ENCODE assay signal across 8 mouse cellular contexts in the genomic region with DNA sequence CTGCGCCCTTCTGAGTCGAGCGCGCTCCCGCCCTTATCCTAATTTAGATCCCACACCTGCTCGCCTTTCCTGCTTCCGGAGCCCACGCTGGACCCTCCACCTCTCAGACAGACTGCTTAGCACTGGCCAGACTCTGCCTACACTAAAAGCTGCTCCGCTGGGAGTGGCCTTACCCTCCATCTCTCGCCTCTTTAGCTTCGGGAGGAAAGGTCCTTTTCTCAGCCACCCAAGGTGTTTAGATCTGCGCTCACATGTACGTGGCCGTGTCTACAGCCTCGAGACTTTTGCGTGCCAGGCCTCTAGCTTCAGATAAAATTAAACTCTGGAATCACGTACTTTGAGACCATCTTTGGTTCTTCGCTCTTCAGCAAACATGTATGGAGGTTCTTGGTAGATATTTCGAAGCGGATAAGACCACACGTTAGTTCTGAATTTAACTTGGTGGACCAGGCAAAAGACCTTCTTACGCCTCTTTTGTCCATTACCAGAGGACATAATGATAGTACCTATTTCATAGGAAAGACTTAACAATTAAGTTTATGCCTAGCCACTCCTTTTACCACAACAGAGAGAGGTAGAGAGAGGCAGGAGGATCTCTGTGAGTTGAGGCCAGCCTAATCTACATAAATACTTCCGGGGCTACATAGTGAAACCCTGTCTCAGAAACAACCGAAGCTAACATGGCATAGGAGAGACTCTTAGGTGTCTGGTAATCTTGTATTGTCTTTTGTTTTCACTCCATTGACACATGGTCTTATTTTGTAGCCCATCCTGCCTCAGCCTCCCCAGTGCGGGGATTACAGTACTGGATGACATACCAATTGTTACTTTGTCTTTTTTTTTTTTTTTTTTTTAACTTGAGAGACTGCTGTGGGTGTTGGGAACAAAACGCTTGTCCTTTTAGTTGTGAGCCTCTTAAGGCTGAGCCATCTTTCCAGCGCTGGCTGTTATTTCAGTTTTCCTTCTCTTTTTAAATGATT. TPM values are rescaled to one million over a fixed set of nuclear protein-coding genes. Genes with fewer than 3 reads are reported as not detected.
DNase-seq lines count a peak whose midpoint lies in the region; ATAC-seq and TF ChIP-seq lines count a peak whose summit lies in the region.

No protein-coding gene starts in this region.

- no peak for DNase-seq in kidney, postnatal 10 days
- DNase-seq in T-cell, adult 2 months (ENCODE audit: low spot score), result peak; percentile 39
- DNase-seq in heart, postnatal 0 days (ENCODE audit: low spot score), result no peak
- peak; percentile 25 for DNase-seq in mesoderm, embryonic 11.5 days (ENCODE audit: low read depth, low spot score)
- DNase-seq in layer of hippocampus, adult 18-20 months (ENCODE audit: low spot score in 2 of 2), result no peak
- DNase-seq in urinary bladder, postnatal 10 days (ENCODE audit: low spot score), result no peak

- TF ChIP-seq CTCF in heart, postnatal 0 days (IDR thresholded peaks at IDR 0.05; ENCODE audit: low read depth), result no peak

- 23% methylated on average over 27 of the region's 27 CpGs for WGBS in kidney, embryonic 16.5 days
- 23% methylated on average over 27 of the region's 27 CpGs for WGBS in heart, postnatal 0 days

- H3K4me2 ChIP-seq in kidney, embryonic 16.5 days (replicated peaks; ENCODE audit: low read depth, low read length), result peak overlapping the region; percentile 70
- H3K4me2 ChIP-seq in heart, postnatal 0 days (ENCODE audit: low read depth, low read length), result peak overlapping the region; percentile 78

- peak overlapping the region; percentile 81 for H3K4me3 ChIP-seq in kidney, embryonic 16.5 days (ENCODE audit: low read length)
- H3K4me3 ChIP-seq in heart, postnatal 0 days (ENCODE audit: low read depth, low read length), result peak overlapping the region; percentile 95

- H3K4me1 ChIP-seq in kidney, embryonic 16.5 days (ENCODE audit: insufficient read depth, low read length), result peaks cover 23% of the 10 kb centered on the region
- H3K4me1 ChIP-seq in heart, postnatal 0 days (ENCODE audit: control insufficient read depth, insufficient read depth), result peaks cover 11% of the 10 kb centered on the region

- peak overlapping the region; percentile 80 for H3K9ac ChIP-seq in kidney, embryonic 16.5 days (replicated peaks; ENCODE audit: low read length)
- H3K9ac ChIP-seq in heart, postnatal 0 days (replicated peaks; ENCODE audit: low read depth, low read length), result peak overlapping the region; percentile 57

- H3K36me3 ChIP-seq in kidney, embryonic 16.5 days (ENCODE audit: insufficient read depth, low read length), result peaks cover 13% of the 10 kb centered on the region
- peaks cover 14% of the 10 kb centered on the region for H3K36me3 ChIP-seq in heart, postnatal 0 days (replicated peaks; ENCODE audit: control insufficient read depth, insufficient read depth, low read length)

- H3K27ac ChIP-seq in kidney, embryonic 16.5 days (ENCODE audit: low read length), result peak overlapping the region; percentile 99
- peak overlapping the region; percentile 98 for H3K27ac ChIP-seq in heart, postnatal 0 days (ENCODE audit: low read depth)

- H3K9me3 ChIP-seq in kidney, embryonic 16.5 days (ENCODE audit: low read length), result no peaks in the 10 kb centered on the region
- no peaks in the 10 kb centered on the region for H3K9me3 ChIP-seq in heart, postnatal 0 days (replicated peaks; ENCODE audit: control insufficient read depth, low read length)

- no peak for TF ChIP-seq EP300 in heart, postnatal 0 days (IDR thresholded peaks at IDR 0.05; ENCODE audit: low read depth)

- H3K27me3 ChIP-seq in kidney, embryonic 16.5 days (ENCODE audit: insufficient read depth, low read length), result no peaks in the 10 kb centered on the region
- no peaks in the 10 kb centered on the region for H3K27me3 ChIP-seq in heart, postnatal 0 days (ENCODE audit: control insufficient read depth, insufficient read depth, low read length)

- ATAC-seq in kidney, embryonic 16.5 days (ENCODE audit: low FRiP score, low TSS enrichment), result peak; percentile 29
- 0 out of 2 replicates have a peak, but pooled peaks have one; percentile 1 for ATAC-seq in heart, postnatal 0 days (ENCODE audit: insufficient read depth, low read depth)
- no peak for ATAC-seq in megakaryocyte progenitor cell, adult 5-6 weeks (replicated peaks; ENCODE audit: poor library complexity)

RNA-seq across cellular contexts. Expression of gene Atxn7l3, which starts 1.4 kb away (rescaled TPM):
- 12.4 and 13.3 TPM in 2 replicates for polyA plus RNA-seq in kidney, embryonic 16.5 days (2015; fragmentation: Nextera tagmentation; extraction: Ambion mirVana)
- 32.5 and 36.2 TPM in 2 replicates for total RNA-seq in heart, postnatal 0 days (2014; rRNA removed; ENCODE audit: low replicate concordance)
- polyA plus RNA-seq in heart, postnatal 0 days (2015; fragmentation: Nextera tagmentation; extraction: Ambion mirVana), result 5.2 and 5.4 TPM in 2 replicates
- total RNA-seq in megakaryocyte progenitor cell, adult 5-6 weeks (2015), result 19.0 and 19.1 TPM in 2 replicates
- 19.5 and 25.6 TPM in 2 replicates for total RNA-seq in megakaryocyte progenitor cell, adult 5-6 weeks (2017)
- 100 to 1,000 TPM; 168 to 171 TPM for total RNA-seq in layer of hippocampus, adult 18-20 months (2021)

RNA-seq across cellular contexts. Expression of gene Tmub2, which starts 13.1 kb away (rescaled TPM):
- polyA plus RNA-seq in kidney, embryonic 16.5 days (2015; fragmentation: Nextera tagmentation; extraction: Ambion mirVana), result 64.4 and 66.7 TPM in 2 replicates
- total RNA-seq in heart, postnatal 0 days (2014; rRNA removed; ENCODE audit: low replicate concordance), result 57.4 and 61.7 TPM in 2 replicates
- 29.8 and 30.1 TPM in 2 replicates for polyA plus RNA-seq in heart, postnatal 0 days (2015; fragmentation: Nextera tagmentation; extraction: Ambion mirVana)
- 15.3 and 16.3 TPM in 2 replicates for total RNA-seq in megakaryocyte progenitor cell, adult 5-6 weeks (2015)
- 21.4 and 24.8 TPM in 2 replicates for total RNA-seq in megakaryocyte progenitor cell, adult 5-6 weeks (2017)
- 10 to 100 TPM; 62.3 to 67.6 TPM for total RNA-seq in layer of hippocampus, adult 18-20 months (2021)

RNA-seq across cellular contexts. Expression of gene Ubtf, which starts 21.7 kb away (rescaled TPM):
- polyA plus RNA-seq in kidney, embryonic 16.5 days (2015; fragmentation: Nextera tagmentation; extraction: Ambion mirVana), result 94.7 and 97.3 TPM in 2 replicates
- 30.8 and 34.5 TPM in 2 replicates for total RNA-seq in heart, postnatal 0 days (2014; rRNA removed; ENCODE audit: low replicate concordance)
- polyA plus RNA-seq in heart, postnatal 0 days (2015; fragmentation: Nextera tagmentation; extraction: Ambion mirVana), result 36.5 and 42.5 TPM in 2 replicates
- total RNA-seq in megakaryocyte progenitor cell, adult 5-6 weeks (2015), result 31.7 and 34.1 TPM in 2 replicates
- 131 and 155 TPM in 2 replicates for total RNA-seq in megakaryocyte progenitor cell, adult 5-6 weeks (2017)
- total RNA-seq in layer of hippocampus, adult 18-20 months (2021), result 100 to 1,000 TPM; 131 to 135 TPM

RNA-seq across cellular contexts. Expression of gene Asb16, which starts 29.3 kb away (rescaled TPM):
- not detected in 2 replicates for polyA plus RNA-seq in kidney, embryonic 16.5 days (2015; fragmentation: Nextera tagmentation; extraction: Ambion mirVana)
- 0.99 and 1.2 TPM in 2 replicates for total RNA-seq in heart, postnatal 0 days (2014; rRNA removed; ENCODE audit: low replicate concordance)
- 0.07 TPM in 2 replicates for polyA plus RNA-seq in heart, postnatal 0 days (2015; fragmentation: Nextera tagmentation; extraction: Ambion mirVana)
- 1.5 and 2.0 TPM in 2 replicates for total RNA-seq in megakaryocyte progenitor cell, adult 5-6 weeks (2015)
- total RNA-seq in megakaryocyte progenitor cell, adult 5-6 weeks (2017), result 0.54 and 0.58 TPM in 2 replicates
- 1 to 10 TPM; 2.3 to 2.9 TPM for total RNA-seq in layer of hippocampus, adult 18-20 months (2021)

RNA-seq across cellular contexts. Expression of gene BC030867, which starts 49.2 kb away (rescaled TPM):
- polyA plus RNA-seq in kidney, embryonic 16.5 days (2015; fragmentation: Nextera tagmentation; extraction: Ambion mirVana), result 21.2 and 24.6 TPM in 2 replicates
- 3.9 and 5.6 TPM in 2 replicates for total RNA-seq in heart, postnatal 0 days (2014; rRNA removed; ENCODE audit: low replicate concordance)
- 2.2 and 2.9 TPM in 2 replicates for polyA plus RNA-seq in heart, postnatal 0 days (2015; fragmentation: Nextera tagmentation; extraction: Ambion mirVana)
- 20.7 and 21.1 TPM in 2 replicates for total RNA-seq in megakaryocyte progenitor cell, adult 5-6 weeks (2015)
- total RNA-seq in megakaryocyte progenitor cell, adult 5-6 weeks (2017), result 5.9 and 6.7 TPM in 2 replicates
- 1 to 10 TPM in 1 of 2 experiments, under 1 TPM in 1; 0.86 to 1.8 TPM for total RNA-seq in layer of hippocampus, adult 18-20 months (2021)

Comparison
In these comparisons a context has a peak if more than half of its experiments do, and no peak if none do; other contexts are left out.
1. DNase-seq: peak in T-cell, adult 2 months (single experiment) and mesoderm, embryonic 11.5 days (single experiment); none in kidney, postnatal 10 days (single experiment), heart, postnatal 0 days (single experiment), layer of hippocampus, adult 18-20 months (0 of 2) and urinary bladder, postnatal 10 days (single experiment).